Mouse (Mus musculus): ENCODE data around the gene Cyba. TPM values are rescaled to one million over a fixed set of nuclear protein-coding genes. Genes with fewer than 3 reads are reported as not detected.

The Cyba gene
- total and polyA plus RNA-seq, 3 experiments: 41.2 to 92.8 (median 43.9) TPM

DNA sequence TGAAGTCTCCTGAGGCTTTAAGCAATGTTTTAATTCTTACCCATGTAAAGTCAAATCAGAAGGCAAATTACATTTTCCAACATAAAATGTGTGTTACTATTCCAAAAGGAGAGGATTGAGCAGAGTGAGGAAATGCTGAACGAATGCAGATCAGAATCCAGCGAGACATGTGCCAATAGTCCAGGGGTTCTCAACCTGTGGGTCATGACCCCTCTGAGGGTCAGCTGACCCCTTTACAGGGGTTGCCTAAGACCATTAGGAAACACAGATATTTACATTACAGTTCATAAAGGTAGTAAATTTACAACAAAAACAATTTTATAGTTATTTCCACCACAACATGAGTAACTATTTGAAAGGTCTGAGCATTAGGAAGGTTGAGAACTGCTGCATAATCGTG lies 42.0 kb downstream of the Cyba start:
- Histone ChIP-seq H3K4me1 (ENCODE audit: control insufficient read depth, insufficient read depth, low read length) (no peaks in the 10 kb centered on the region), H3K4me3 (no peak overlapping the region), H3K79me2 (replicated peaks; ENCODE audit: control insufficient read depth, insufficient read depth, low read length) (no peaks in the 10 kb centered on the region), H3K9ac (ENCODE audit: low read depth, low read length) (no peak overlapping the region), H3K27ac (no peak overlapping the region), H3K36me3 (ENCODE audit: control insufficient read depth, insufficient read depth, low read length) (no peaks in the 10 kb centered on the region), H3K27me3 (ENCODE audit: control insufficient read depth, insufficient read depth, low read length) (no peaks in the 10 kb centered on the region)
- no peak for TF ChIP-seq CTCF (IDR thresholded peaks at IDR 0.05)
- TF ChIP-seq EP300 (IDR thresholded peaks at IDR 0.05; ENCODE audit: insufficient read depth, low read depth, low read length): no peak
- TF ChIP-seq POLR2A (IDR thresholded peaks at IDR 0.05; ENCODE audit: insufficient read depth, low read depth, low read length): no peak
- 77% methylated on average over 3 of the region's 3 CpGs for WGBS
- intact Hi-C loops (cut with DNase I): no loop called here
- no peak for DNase-seq

DNA sequence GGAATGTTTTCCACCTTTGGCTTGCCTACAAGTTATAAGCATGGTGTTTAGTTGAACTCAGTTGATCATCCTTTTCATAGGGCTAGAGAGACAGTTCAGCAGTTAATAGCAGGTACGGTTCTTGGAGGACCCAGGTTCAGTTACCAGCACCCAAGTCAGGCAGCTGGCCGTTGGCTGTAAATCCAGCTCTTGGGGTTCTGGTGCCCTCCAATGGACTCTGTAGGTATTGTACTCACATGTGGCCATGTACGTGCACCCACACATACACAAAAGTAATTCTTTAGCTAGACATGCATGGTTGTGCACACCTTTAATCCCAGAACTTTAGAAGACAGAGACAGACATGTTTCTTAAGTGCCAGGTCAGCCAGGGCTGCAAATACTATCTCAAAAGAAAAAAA lies 43.4 kb downstream of the Cyba start:
- Histone ChIP-seq H3K4me3 (no peak overlapping the region), H3K79me2 (replicated peaks; ENCODE audit: control insufficient read depth, insufficient read depth, low read length) (no peaks in the 10 kb centered on the region), H3K36me3 (ENCODE audit: control insufficient read depth, insufficient read depth, low read length) (no peaks in the 10 kb centered on the region), H3K27me3 (ENCODE audit: control insufficient read depth, insufficient read depth, low read length) (no peaks in the 10 kb centered on the region), H3K4me1 (ENCODE audit: control insufficient read depth, insufficient read depth, low read length) (no peaks in the 10 kb centered on the region), H3K9ac (ENCODE audit: low read depth, low read length) (no peak overlapping the region), H3K27ac (no peak overlapping the region)
- no peak for DNase-seq
- intact Hi-C loops (cut with DNase I): no loop called here
- 91% methylated on average over 3 of the region's 3 CpGs for WGBS
- TF ChIP-seq CTCF (IDR thresholded peaks at IDR 0.05) (peak; percentile 33), EP300 (IDR thresholded peaks at IDR 0.05; ENCODE audit: insufficient read depth, low read depth, low read length) (no peak)

DNA sequence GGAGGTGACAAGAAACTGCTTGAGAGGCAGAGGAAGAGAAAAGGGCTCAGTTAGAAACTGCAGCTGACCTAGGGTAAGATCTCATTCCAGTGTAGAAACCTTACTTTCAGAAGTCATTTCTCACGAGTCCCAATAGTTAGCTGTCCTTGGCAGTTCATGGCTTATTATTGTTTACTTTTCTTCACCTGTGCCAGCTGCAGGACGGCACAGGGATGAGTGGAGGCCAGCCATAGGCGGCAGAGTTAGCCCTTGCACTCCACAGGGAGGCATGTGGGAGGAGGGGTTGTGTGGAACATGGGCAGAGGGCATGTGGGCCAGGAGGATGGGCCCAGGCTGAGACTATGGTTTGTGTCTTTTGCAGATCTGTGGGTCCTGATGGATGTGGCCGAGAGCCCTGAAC lies 49.7 kb downstream of the Cyba start:
- Histone ChIP-seq H3K79me2 (replicated peaks; ENCODE audit: control insufficient read depth, insufficient read depth, low read length) (peaks cover 9% of the 10 kb centered on the region), H3K4me1 (ENCODE audit: control insufficient read depth, insufficient read depth, low read length) (no peaks in the 10 kb centered on the region), H3K4me3 (no peak overlapping the region), H3K36me3 (ENCODE audit: control insufficient read depth, insufficient read depth, low read length) (peaks cover 2% of the 10 kb centered on the region; the same call in 1 of the 2 replicates), H3K27ac (no peak overlapping the region), H3K9ac (ENCODE audit: low read depth, low read length) (no peak overlapping the region), H3K27me3 (ENCODE audit: control insufficient read depth, insufficient read depth, low read length) (no peaks in the 10 kb centered on the region)
- intact Hi-C loops (cut with DNase I): no loop called here
- TF ChIP-seq POLR2A (IDR thresholded peaks at IDR 0.05; ENCODE audit: insufficient read depth, low read depth, low read length) (no peak), EP300 (IDR thresholded peaks at IDR 0.05; ENCODE audit: insufficient read depth, low read depth, low read length) (no peak), CTCF (IDR thresholded peaks at IDR 0.05) (no peak)
- DNase-seq: no peak
- 71% methylated on average over 4 of the region's 4 CpGs for WGBS

DNA sequence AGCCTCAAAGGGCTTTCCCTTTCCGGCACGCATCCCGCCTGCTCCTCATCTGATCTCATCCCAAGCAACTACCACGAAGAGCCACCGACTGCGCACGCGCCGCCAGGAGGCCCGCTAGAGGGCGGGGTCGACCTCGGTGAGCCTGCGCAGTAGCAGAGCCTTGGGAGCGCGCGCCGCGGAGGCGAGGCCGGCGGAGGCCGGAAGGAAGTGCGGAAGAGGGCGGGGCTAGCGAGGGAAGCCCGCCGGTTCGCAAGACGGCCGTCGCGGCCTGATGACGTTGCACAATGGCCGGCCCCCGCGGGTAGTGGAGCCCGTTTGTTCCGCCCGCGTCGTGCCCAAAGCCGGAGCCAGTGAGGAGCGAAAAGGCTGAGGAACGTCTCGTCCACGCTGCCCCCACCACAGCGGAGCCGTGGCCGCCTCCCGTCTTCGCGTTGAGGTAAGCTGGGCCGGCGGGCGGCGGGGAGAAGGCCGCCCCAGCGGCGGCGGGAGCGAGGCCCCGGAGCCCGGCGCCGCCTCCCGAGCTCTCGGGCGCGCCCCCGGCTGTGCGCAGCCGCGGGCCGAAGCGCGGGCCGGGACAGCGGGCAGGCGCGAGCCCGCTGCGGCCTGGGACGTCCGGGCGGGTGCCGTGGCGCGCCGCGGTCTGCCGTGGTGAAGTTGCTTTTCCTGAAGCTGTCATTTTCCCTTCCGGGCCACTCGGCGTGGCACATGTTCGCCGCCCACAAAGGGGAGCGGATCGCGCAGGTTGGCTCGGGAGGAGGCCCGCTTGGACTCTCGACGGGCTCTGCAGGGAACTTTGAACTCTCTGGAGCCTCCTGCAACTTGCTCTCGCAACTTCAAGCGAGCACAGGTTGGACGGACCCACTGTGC lies 56.1 kb downstream of the Cyba start, which contains the start of gene Zc3h18:
Gene Zc3h18 (plus strand): TSS at position 245 of the 867 bp plus-strand sequence.
- Histone ChIP-seq H3K79me2 (replicated peaks; ENCODE audit: control insufficient read depth, insufficient read depth, low read length) (peaks cover 9% of the 10 kb centered on the region), H3K27ac (peak within 1 kb of the TSS; percentile 93), H3K36me3 (ENCODE audit: control insufficient read depth, insufficient read depth, low read length) (peaks cover 6% of the 10 kb centered on the region; the same call in 1 of the 2 replicates), H3K27me3 (ENCODE audit: control insufficient read depth, insufficient read depth, low read length) (no peaks in the 10 kb centered on the region), H3K9ac (ENCODE audit: low read depth, low read length) (peak within 1 kb of the TSS; percentile 90), H3K4me3 (peak within 1 kb of the TSS; percentile 60), H3K4me1 (ENCODE audit: control insufficient read depth, insufficient read depth, low read length) (peaks cover 3% of the 10 kb centered on the region; the same call in 1 of the 2 replicates)
- DNase-seq: peak; percentile 99 to 100
- under 1% methylated on average over 106 of the region's 107 CpGs for WGBS
- TF ChIP-seq EP300 (IDR thresholded peaks at IDR 0.05; ENCODE audit: insufficient read depth, low read depth, low read length): peak; percentile 54; the same call in 1 of the 2 replicates
- peak; percentile 63 for TF ChIP-seq CTCF (IDR thresholded peaks at IDR 0.05)
- TF ChIP-seq POLR2A (IDR thresholded peaks at IDR 0.05; ENCODE audit: insufficient read depth, low read depth, low read length): peak; percentile 88
- intact Hi-C loops (cut with DNase I): loop anchor here (2.0 to 10.0 kb wide), 3 partner anchors 66 to 848 kb away; partner anchors contain the start of genes Cdk10, Ctu2, Mvd and Rnf166

DNA sequence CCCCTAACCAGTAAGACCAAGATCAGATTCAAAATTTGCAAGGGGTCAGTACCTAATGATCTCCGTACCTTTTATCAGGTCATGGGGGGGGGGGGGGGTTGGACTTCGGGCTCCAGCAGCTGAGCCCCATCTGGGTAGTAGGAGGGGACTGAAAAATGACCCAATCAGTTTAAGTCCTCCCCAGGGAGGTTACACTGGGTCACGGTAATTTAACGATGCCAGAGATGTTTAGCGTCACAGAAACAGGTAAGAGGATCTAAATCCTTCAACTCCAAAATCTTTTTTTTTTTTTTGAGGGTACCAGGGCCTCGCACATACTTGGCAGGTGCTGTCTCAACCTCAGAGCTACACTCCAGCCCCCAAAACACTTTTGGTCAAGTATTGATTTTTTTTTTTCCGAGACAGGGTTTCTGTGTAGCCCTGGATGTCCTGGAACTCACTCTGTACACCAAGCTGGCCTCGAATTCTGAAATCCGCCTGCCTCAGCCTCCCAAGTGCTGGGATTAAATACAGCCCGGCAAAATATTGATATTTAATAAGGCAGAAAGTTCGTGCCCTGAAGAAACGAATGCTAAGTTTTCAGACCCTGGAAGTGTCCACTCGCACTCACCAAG lies 56.9 kb downstream of the Cyba start:
- no peak for DNase-seq
- Histone ChIP-seq H3K4me1 (ENCODE audit: control insufficient read depth, insufficient read depth, low read length) (peaks cover 3% of the 10 kb centered on the region; the same call in 1 of the 2 replicates), H3K9ac (ENCODE audit: low read depth, low read length) (peak overlapping the region; percentile 25; the same call in 1 of the 2 replicates), H3K36me3 (ENCODE audit: control insufficient read depth, insufficient read depth, low read length) (peaks cover 6% of the 10 kb centered on the region; the same call in 1 of the 2 replicates), H3K27me3 (ENCODE audit: control insufficient read depth, insufficient read depth, low read length) (no peaks in the 10 kb centered on the region), H3K79me2 (replicated peaks; ENCODE audit: control insufficient read depth, insufficient read depth, low read length) (peaks cover 7% of the 10 kb centered on the region), H3K4me3 (peak overlapping the region; percentile 60), H3K27ac (peak overlapping the region; percentile 65)
- TF ChIP-seq CTCF (IDR thresholded peaks at IDR 0.05): no peak
- TF ChIP-seq EP300 (IDR thresholded peaks at IDR 0.05; ENCODE audit: insufficient read depth, low read depth, low read length): no peak
- TF ChIP-seq POLR2A (IDR thresholded peaks at IDR 0.05; ENCODE audit: insufficient read depth, low read depth, low read length): no peak
- intact Hi-C loops (cut with DNase I): loop anchor here (2.0 to 10.0 kb wide), 3 partner anchors 66 to 849 kb away; partner anchors contain the start of genes Cdk10, Ctu2, Mvd and Rnf166
- WGBS: 22% methylated on average over 13 of the region's 13 CpGs
